Mouse (Mus musculus) thymus, postnatal 25 days (tissue): ENCODE data around the gene Ccm2l.

Source experiments
- DNase-seq: peaks from one replicate; pipeline ENCODE4 v3.0.0; 2022

Gene Ccm2l

GRCm38 (mm10) chr2:153065747-153066508 lies at the start of gene Ccm2l:
TSS of gene Ccm2l (plus strand) at chr2:153065955.
- DNase-seq: no peak

- DNase-seq: no peak
Measured at GRCm38 (mm10) chr2:153016786-153017185, 49.0 kb upstream of the Ccm2l start.

GRCm38 (mm10) chr2:153019355-153019754 lies 46.4 kb upstream of the Ccm2l start:
- DNase-seq: no peak

- DNase-seq: no peak
Measured at GRCm38 (mm10) chr2:153021163-153021562, 44.6 kb upstream of the Ccm2l start.

- DNase-seq: no peak
Measured at GRCm38 (mm10) chr2:153022855-153023254, 42.9 kb upstream of the Ccm2l start.

GRCm38 (mm10) chr2:153026052-153026451 lies 39.7 kb upstream of the Ccm2l start:
- no peak for DNase-seq

GRCm38 (mm10) chr2:153027501-153027900 lies 38.3 kb upstream of the Ccm2l start:
- no peak for DNase-seq

- no peak for DNase-seq
Measured at GRCm38 (mm10) chr2:153030422-153030821, 35.3 kb upstream of the Ccm2l start.

- DNase-seq: no peak
Measured at GRCm38 (mm10) chr2:153031126-153032082, 34.4 kb upstream of the Ccm2l start, which contains the start of gene Xkr7. TSS of gene Xkr7 (plus strand) at chr2:153031852.

- DNase-seq: peak; percentile 91
Measured at GRCm38 (mm10) chr2:153032083-153032842, 33.5 kb upstream of the Ccm2l start.

GRCm38 (mm10) chr2:153032973-153033372 lies 32.8 kb upstream of the Ccm2l start:
- no peak for DNase-seq

- DNase-seq: no peak
Measured at GRCm38 (mm10) chr2:153033545-153034230, 32.1 kb upstream of the Ccm2l start.

GRCm38 (mm10) chr2:153036690-153037089 lies 29.1 kb upstream of the Ccm2l start:
- DNase-seq: no peak

- DNase-seq: no peak
Measured at GRCm38 (mm10) chr2:153043886-153044285, 21.9 kb upstream of the Ccm2l start.

- peak; percentile 76 for DNase-seq
Measured at GRCm38 (mm10) chr2:153045884-153046299, 19.9 kb upstream of the Ccm2l start.

- peak; percentile 63 for DNase-seq
Measured at GRCm38 (mm10) chr2:153047828-153048465, 17.8 kb upstream of the Ccm2l start.

GRCm38 (mm10) chr2:153049288-153049996 lies 16.3 kb upstream of the Ccm2l start:
- peak; percentile 60 for DNase-seq

- DNase-seq: no peak
Measured at GRCm38 (mm10) chr2:153049997-153050358, 15.8 kb upstream of the Ccm2l start.

- DNase-seq: no peak
Measured at GRCm38 (mm10) chr2:153051095-153051494, 14.7 kb upstream of the Ccm2l start.

- no peak for DNase-seq
Measured at GRCm38 (mm10) chr2:153051537-153051936, 14.2 kb upstream of the Ccm2l start.

- DNase-seq: peak; percentile 27
Measured at GRCm38 (mm10) chr2:153052700-153053351, 12.9 kb upstream of the Ccm2l start.
